ENCODE assay signal across 21 mouse cellular contexts in the genomic region with DNA sequence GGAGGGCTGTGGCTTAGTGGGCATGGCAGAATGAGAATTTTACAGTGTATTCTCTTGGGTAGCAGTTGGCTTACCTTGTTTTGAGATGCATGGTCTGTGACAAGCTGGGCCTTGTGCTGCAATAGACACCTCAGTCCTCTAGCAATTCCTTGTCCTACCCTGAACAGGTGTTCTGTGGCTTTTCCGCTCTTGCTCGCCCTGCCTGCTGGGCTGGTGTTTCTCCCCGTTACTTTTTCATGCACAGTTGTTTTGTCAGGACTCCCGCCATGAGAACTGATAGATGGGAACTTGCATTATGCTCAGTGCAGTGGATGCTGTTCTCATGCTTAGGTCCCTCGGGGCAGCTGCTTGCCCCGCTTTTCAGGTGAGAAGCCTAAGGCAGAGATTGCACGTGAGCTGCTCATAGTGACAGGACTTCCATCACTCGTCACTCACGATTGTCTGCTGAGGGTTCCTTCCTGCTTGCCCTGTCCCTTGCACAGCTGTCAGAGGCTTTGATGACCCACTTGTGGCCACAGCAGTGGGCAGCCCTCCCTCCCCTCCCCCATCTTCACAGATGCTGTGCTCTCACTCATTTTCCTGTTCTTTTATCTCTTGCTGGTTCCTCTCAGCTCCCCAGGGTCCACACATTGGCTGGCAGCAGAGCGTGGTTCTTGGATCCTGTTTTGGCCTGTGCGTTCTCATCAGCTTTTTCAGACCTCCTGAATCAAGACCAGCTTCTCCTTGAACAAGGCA. TPM values are rescaled to one million over a fixed set of nuclear protein-coding genes. Genes with fewer than 3 reads are reported as not detected.
DNase-seq lines count a peak whose midpoint lies in the region; ATAC-seq lines count a peak whose summit lies in the region.
"Had no signal": no experiment of that assay in that cellular context is flagged by ENCODE, and none has a peak within 500 bp of the region (broad histone marks: within the 10 kb centered on the region; RNA-seq: fewer than 3 reads in every experiment).

No protein-coding gene starts in this region.

- peaks cover 24% of the 10 kb centered on the region for H3K4me1 ChIP-seq in megakaryocyte, embryonic 14.5 days

- H3K9me3 ChIP-seq in megakaryocyte, embryonic 14.5 days, result no peaks in the 10 kb centered on the region
- H3K9me3 ChIP-seq: embryonic facial prominence, embryonic 12.5 days; forebrain, embryonic 13.5 days; heart, embryonic 13.5 days had no signal

- ATAC-seq in megakaryocyte, adult 5-6 weeks (ENCODE audit: poor library complexity, severe bottlenecking), result no peak
- ATAC-seq: forebrain, embryonic 13.5 days had no signal

- H3K36me3 ChIP-seq in megakaryocyte, embryonic 14.5 days (replicated peaks; ENCODE audit: low read length), result no peaks in the 10 kb centered on the region
- H3K36me3 ChIP-seq: embryonic facial prominence, embryonic 12.5 days; heart, embryonic 13.5 days had no signal

- H3K27me3 ChIP-seq in megakaryocyte, embryonic 14.5 days (replicated peaks), result peaks cover 2% of the 10 kb centered on the region
- H3K27me3 ChIP-seq: embryonic facial prominence, embryonic 12.5 days; forebrain, embryonic 13.5 days had no signal

- H3K4me3 ChIP-seq in megakaryocyte, embryonic 14.5 days (replicated peaks), result peak overlapping the region; percentile 17
- H3K4me3 ChIP-seq: embryonic facial prominence, embryonic 12.5 days; erythroblast, embryonic 14.5 days; forebrain, embryonic 13.5 days; heart, embryonic 13.5 days; layer of hippocampus, adult 2 months had no signal

- DNase-seq in heart, adult 11 months, result peak; percentile 74
- no peak for DNase-seq in heart, adult 18-20 months
- peak; percentile 67 for DNase-seq in retina, embryonic 14.5 days (ENCODE audit: low spot score)
- peak; percentile 35 for DNase-seq in thymus, postnatal 25 days
- DNase-seq in layer of hippocampus, adult 9-11 months, result no peak
- DNase-seq in urinary bladder, postnatal 10 days (ENCODE audit: low spot score), result no peak
- DNase-seq: adrenal gland, postnatal 36 days; cerebellum, adult 9-10 months; gastrocnemius, postnatal 25 days; kidney, adult 2 months; kidney, postnatal 14 days; left cerebral cortex, postnatal 4 days; lung, adult 2 months; right cerebral cortex, postnatal 14 days had no signal

RNA-seq across cellular contexts. Expression of a gene that starts 40.3 kb away (rescaled TPM):
- 10 to 100 TPM; 19.1 to 24.0 TPM for total RNA-seq in heart, adult 18-20 months (2021)
- polyA plus RNA-seq in megakaryocyte, embryonic 14.5 days (2012; ENCODE audit: insufficient read depth, low replicate concordance), result 7.0 and 12.3 TPM in 2 replicates
- total RNA-seq in megakaryocyte, adult 5-6 weeks (2015), result 5.3 and 8.3 TPM in 2 replicates
- total RNA-seq in megakaryocyte, adult 5-6 weeks (2017), result 0.73 and 1.3 TPM in 2 replicates

Comparison
In these comparisons a context has a peak if more than half of its experiments do, and no peak if none do; other contexts are left out.
1. DNase-seq: peak in heart, adult 11 months (single experiment), retina, embryonic 14.5 days (single experiment) and thymus, postnatal 25 days (single experiment); none in heart, adult 18-20 months (0 of 2), layer of hippocampus, adult 9-11 months (single experiment) and urinary bladder, postnatal 10 days (single experiment).